Mouse (Mus musculus): Measurements from ENCODE around the gene Hdhd5. TPM values are rescaled to one million over a fixed set of nuclear protein-coding genes. Genes with fewer than 3 reads are reported as not detected.
A peak's percentile ranks its signal among the peaks of the same experiment; 100 is the strongest.

Gene Hdhd5
- total and polyA plus RNA-seq, 2 experiments from 2014 or later, result 14.9 to 29.9 TPM

GRCm38 (mm10) chr6:120546973-120547372 lies 15.9 kb upstream of the Hdhd5 start:
- H3K27ac ChIP-seq (ENCODE audit: low read depth, low read length), result no peak overlapping the region
- no peak for TF ChIP-seq CTCF (IDR thresholded peaks at IDR 0.05; ENCODE audit: low read depth)
- DNase-seq (peak; percentile 13), ATAC-seq (no peak)
- H3K36me3 ChIP-seq (ENCODE audit: insufficient read depth), result no peaks in the 10 kb centered on the region
- no peaks in the 10 kb centered on the region for H3K4me1 ChIP-seq (ENCODE audit: insufficient read depth)
- WGBS, result 58% methylated on average over 4 of the region's 4 CpGs
- H3K4me3 ChIP-seq (ENCODE audit: low read depth, low read length), result no peak overlapping the region
- H3K4me2 ChIP-seq (ENCODE audit: low read depth), result no peak overlapping the region
- H3K9ac ChIP-seq, result no peak overlapping the region
- H3K9me3 ChIP-seq (ENCODE audit: low read length), result no peaks in the 10 kb centered on the region
- no peaks in the 10 kb centered on the region for H3K27me3 ChIP-seq (ENCODE audit: insufficient read depth, low read length)

GRCm38 (mm10) chr6:120546292-120546691 lies 15.2 kb upstream of the Hdhd5 start:
- no peaks in the 10 kb centered on the region for H3K4me1 ChIP-seq (ENCODE audit: insufficient read depth)
- H3K9ac ChIP-seq, result no peak overlapping the region
- H3K9me3 ChIP-seq (ENCODE audit: low read length), result no peaks in the 10 kb centered on the region
- H3K27ac ChIP-seq (ENCODE audit: low read depth, low read length), result no peak overlapping the region
- WGBS, result 93% methylated on average over 3 of the region's 3 CpGs
- no peak overlapping the region for H3K4me3 ChIP-seq (ENCODE audit: low read depth, low read length)
- TF ChIP-seq CTCF (IDR thresholded peaks at IDR 0.05; ENCODE audit: low read depth), result no peak
- ATAC-seq (no peak), DNase-seq (no peak)
- no peaks in the 10 kb centered on the region for H3K36me3 ChIP-seq (ENCODE audit: insufficient read depth)
- no peaks in the 10 kb centered on the region for H3K27me3 ChIP-seq (ENCODE audit: insufficient read depth, low read length)
- no peak overlapping the region for H3K4me2 ChIP-seq (ENCODE audit: low read depth)

- no peak overlapping the region for H3K4me3 ChIP-seq (ENCODE audit: low read depth, low read length)
- WGBS, result 13% methylated on average over 1 of the region's 1 CpGs
- no peaks in the 10 kb centered on the region for H3K27me3 ChIP-seq (ENCODE audit: insufficient read depth, low read length)
- H3K4me1 ChIP-seq (ENCODE audit: insufficient read depth), result 0 out of 2 replicates have a peak, but pooled peaks cover 5% of the 10 kb centered on the region
- TF ChIP-seq CTCF (IDR thresholded peaks at IDR 0.05; ENCODE audit: low read depth), result no peak
- no peaks in the 10 kb centered on the region for H3K36me3 ChIP-seq (ENCODE audit: insufficient read depth)
- H3K9ac ChIP-seq, result no peak overlapping the region
- no peak overlapping the region for H3K4me2 ChIP-seq (ENCODE audit: low read depth)
- no peak overlapping the region for H3K27ac ChIP-seq (ENCODE audit: low read depth, low read length)
- no peaks in the 10 kb centered on the region for H3K9me3 ChIP-seq (ENCODE audit: low read length)
- no peak for ATAC-seq
- no peak for DNase-seq
These were observed 10.9 kb upstream of the Hdhd5 start for GRCm38 (mm10) chr6:120542061-120542460.

GRCm38 (mm10) chr6:120541386-120541785 lies 10.3 kb upstream of the Hdhd5 start:
- H3K27me3 ChIP-seq (ENCODE audit: insufficient read depth, low read length), result no peaks in the 10 kb centered on the region
- H3K9ac ChIP-seq, result no peak overlapping the region
- no peak overlapping the region for H3K4me2 ChIP-seq (ENCODE audit: low read depth)
- no peaks in the 10 kb centered on the region for H3K36me3 ChIP-seq (ENCODE audit: insufficient read depth)
- no peaks in the 10 kb centered on the region for H3K9me3 ChIP-seq (ENCODE audit: low read length)
- ATAC-seq (no peak), DNase-seq (no peak)
- no peak for TF ChIP-seq CTCF (IDR thresholded peaks at IDR 0.05; ENCODE audit: low read depth)
- H3K4me3 ChIP-seq (ENCODE audit: low read depth, low read length), result no peak overlapping the region
- H3K4me1 ChIP-seq (ENCODE audit: insufficient read depth), result 0 out of 2 replicates have a peak, but pooled peaks cover 5% of the 10 kb centered on the region
- WGBS, result 63% methylated on average over 2 of the region's 2 CpGs
- H3K27ac ChIP-seq (ENCODE audit: low read depth, low read length), result no peak overlapping the region

- Histone ChIP-seq H3K4me1 (ENCODE audit: insufficient read depth) (0 out of 2 replicates have a peak, but pooled peaks cover 5% of the 10 kb centered on the region), H3K4me2 (ENCODE audit: low read depth) (no peak overlapping the region), H3K27me3 (ENCODE audit: insufficient read depth, low read length) (no peaks in the 10 kb centered on the region), H3K4me3 (ENCODE audit: low read depth, low read length) (no peak overlapping the region), H3K9me3 (ENCODE audit: low read length) (no peaks in the 10 kb centered on the region), H3K36me3 (ENCODE audit: insufficient read depth) (no peaks in the 10 kb centered on the region), H3K9ac (no peak overlapping the region), H3K27ac (ENCODE audit: low read depth, low read length) (no peak overlapping the region)
- ATAC-seq, result peak; percentile 14; the same call in 1 of the 2 replicates
- DNase-seq, result no peak
- TF ChIP-seq CTCF (IDR thresholded peaks at IDR 0.05; ENCODE audit: low read depth), result no peak
- WGBS, result 64% methylated on average over 10 of the region's 10 CpGs
These were observed 8.7 kb upstream of the Hdhd5 start for GRCm38 (mm10) chr6:120539781-120540231.

GRCm38 (mm10) chr6:120539132-120539759 lies 8.1 kb upstream of the Hdhd5 start:
- Histone ChIP-seq H3K27me3 (ENCODE audit: insufficient read depth, low read length) (no peaks in the 10 kb centered on the region), H3K4me1 (ENCODE audit: insufficient read depth) (0 out of 2 replicates have a peak, but pooled peaks cover 5% of the 10 kb centered on the region), H3K4me3 (ENCODE audit: low read depth, low read length) (peak overlapping the region; percentile 33), H3K9ac (peak overlapping the region; percentile 47; the same call in 1 of the 2 replicates), H3K36me3 (ENCODE audit: insufficient read depth) (no peaks in the 10 kb centered on the region), H3K27ac (ENCODE audit: low read depth, low read length) (no peak overlapping the region), H3K9me3 (ENCODE audit: low read length) (no peaks in the 10 kb centered on the region), H3K4me2 (ENCODE audit: low read depth) (peak overlapping the region; percentile 69)
- ATAC-seq (peak; percentile 93), DNase-seq (peak; percentile 90)
- peak; percentile 99 for TF ChIP-seq CTCF (IDR thresholded peaks at IDR 0.05; ENCODE audit: low read depth)
- WGBS, result 3% methylated on average over 16 of the region's 16 CpGs

- Histone ChIP-seq H3K4me2 (ENCODE audit: low read depth) (no peak overlapping the region), H3K4me3 (ENCODE audit: low read depth, low read length) (no peak overlapping the region), H3K27ac (ENCODE audit: low read depth, low read length) (no peak overlapping the region), H3K4me1 (ENCODE audit: insufficient read depth) (0 out of 2 replicates have a peak, but pooled peaks cover 10% of the 10 kb centered on the region), H3K9me3 (ENCODE audit: low read length) (no peaks in the 10 kb centered on the region), H3K27me3 (ENCODE audit: insufficient read depth, low read length) (no peaks in the 10 kb centered on the region), H3K9ac (no peak overlapping the region), H3K36me3 (ENCODE audit: insufficient read depth) (no peaks in the 10 kb centered on the region)
- ATAC-seq (no peak), DNase-seq (no peak)
- WGBS, result 66% methylated on average over 2 of the region's 2 CpGs
- no peak for TF ChIP-seq CTCF (IDR thresholded peaks at IDR 0.05; ENCODE audit: low read depth)
These were observed 5.2 kb upstream of the Hdhd5 start for GRCm38 (mm10) chr6:120536337-120536736.
